In genomic region chr9:21497664-21498063, GRCm38 (mm10) we compare ENCODE assay signal across 13 mouse cellular contexts. TPM values are rescaled to one million over a fixed set of nuclear protein-coding genes. Genes with fewer than 3 reads are reported as not detected.
A peak's percentile ranks its signal among the peaks of the same experiment; 100 is the strongest.
DNase-seq lines count a peak whose midpoint lies in the region; ATAC-seq and TF ChIP-seq lines count a peak whose summit lies in the region.
"Had no signal": no experiment of that assay in that cellular context is flagged by ENCODE, and none has a peak within 500 bp of the region (broad histone marks: within the 10 kb centered on the region; RNA-seq: fewer than 3 reads in every experiment).

No protein-coding gene starts in this region.

- no peak for DNase-seq in gastrocnemius, adult 2 months
- no peak for DNase-seq in gastrocnemius, postnatal 36 days
- no peak for DNase-seq in lung, postnatal 25 days (ENCODE audit: low spot score)
- no peak for DNase-seq in limb, embryonic 14.5 days (ENCODE audit: low spot score)
- no peak for DNase-seq in gastrocnemius, adult 8-10 months (ENCODE audit: low spot score in 2 of 2)
- no peak for DNase-seq in layer of hippocampus, adult 11-12 months (ENCODE audit: low spot score)
- DNase-seq: adrenal gland, postnatal 36 days; kidney, adult 9 months; liver, postnatal 0 days had no signal

- no peak for TF ChIP-seq POLR2A in limb, embryonic 14.5 days (IDR thresholded peaks at IDR 0.05; ENCODE audit: borderline replicate concordance, extremely low read depth, insufficient read depth, insufficient read length)

- no peak overlapping the region for H3K9ac ChIP-seq in lung, embryonic 15.5 days
- no peak overlapping the region for H3K9ac ChIP-seq in embryonic facial prominence, embryonic 12.5 days
- H3K9ac ChIP-seq in limb, embryonic 14.5 days (ENCODE audit: low read depth, low read length, severe bottlenecking) = no peak overlapping the region; the same call in 1 of the 2 replicates
- H3K9ac ChIP-seq: heart, embryonic 15.5 days; liver, postnatal 0 days had no signal

- no peak for TF ChIP-seq CTCF in gastrocnemius, adult 2 months (IDR thresholded peaks at IDR 0.05)

- 91% methylated on average over 2 of the region's 2 CpGs for WGBS in lung, embryonic 15.5 days
- WGBS in embryonic facial prominence, embryonic 12.5 days = 93% methylated on average over 2 of the region's 2 CpGs
- 90% methylated on average over 2 of the region's 2 CpGs for WGBS in limb, embryonic 14.5 days

- peaks cover 15% of the 10 kb centered on the region; the same call in 1 of the 2 replicates for H3K36me3 ChIP-seq in lung, embryonic 15.5 days
- peaks cover 30% of the 10 kb centered on the region for H3K36me3 ChIP-seq in embryonic facial prominence, embryonic 12.5 days
- peaks cover 33% of the 10 kb centered on the region for H3K36me3 ChIP-seq in limb, embryonic 14.5 days (ENCODE audit: control insufficient read depth, insufficient read depth, low read length)

- peak overlapping the region; percentile 65 for H3K4me3 ChIP-seq in gastrocnemius, adult 2 months
- H3K4me3 ChIP-seq in lung, embryonic 15.5 days = no peak overlapping the region
- H3K4me3 ChIP-seq in embryonic facial prominence, embryonic 12.5 days = peak overlapping the region; percentile 16; the same call in 1 of the 2 replicates
- no peak overlapping the region for H3K4me3 ChIP-seq in limb, embryonic 14.5 days (replicated peaks; ENCODE audit: low read length)
- H3K4me3 ChIP-seq: heart, embryonic 15.5 days had no signal

- ATAC-seq in lung, embryonic 15.5 days (ENCODE audit: borderline replicate concordance, extremely low read depth, low FRiP score, low TSS enrichment) = no peak
- no peak for ATAC-seq in embryonic facial prominence, embryonic 12.5 days (ENCODE audit: insufficient number of reproducible peaks, insufficient read depth, low FRiP score, low TSS enrichment)
- ATAC-seq in limb, embryonic 14.5 days (ENCODE audit: low FRiP score, low read depth) = no peak
- ATAC-seq: liver, postnatal 0 days had no signal

- no peaks in the 10 kb centered on the region for H3K9me3 ChIP-seq in lung, embryonic 15.5 days
- H3K9me3 ChIP-seq in embryonic facial prominence, embryonic 12.5 days = no peaks in the 10 kb centered on the region
- no peaks in the 10 kb centered on the region for H3K9me3 ChIP-seq in limb, embryonic 14.5 days (ENCODE audit: control insufficient read depth, low read length)
- H3K9me3 ChIP-seq: heart, embryonic 15.5 days had no signal

- intact Hi-C loops in gastrocnemius, adult 2 months (cut with DNase I) = no loop called here
- intact Hi-C loops in gastrocnemius, postnatal 36 days (cut with DNase I) = no loop called here

- no peaks in the 10 kb centered on the region for H3K27me3 ChIP-seq in lung, embryonic 15.5 days
- H3K27me3 ChIP-seq in embryonic facial prominence, embryonic 12.5 days = no peaks in the 10 kb centered on the region
- no peaks in the 10 kb centered on the region for H3K27me3 ChIP-seq in limb, embryonic 14.5 days (ENCODE audit: control insufficient read depth, insufficient read depth, low read length)
- H3K27me3 ChIP-seq: heart, embryonic 15.5 days had no signal

- H3K4me1 ChIP-seq in lung, embryonic 15.5 days = no peaks in the 10 kb centered on the region
- peaks cover 38% of the 10 kb centered on the region for H3K4me1 ChIP-seq in embryonic facial prominence, embryonic 12.5 days
- H3K4me1 ChIP-seq in limb, embryonic 14.5 days (ENCODE audit: control insufficient read depth, insufficient read depth, low read length) = peaks cover 32% of the 10 kb centered on the region
- H3K4me1 ChIP-seq: heart, embryonic 15.5 days had no signal

- H3K4me2 ChIP-seq in lung, embryonic 15.5 days = no peak overlapping the region
- peak overlapping the region; percentile 52 for H3K4me2 ChIP-seq in embryonic facial prominence, embryonic 12.5 days (replicated peaks)
- H3K4me2 ChIP-seq in limb, embryonic 14.5 days (replicated peaks; ENCODE audit: low read depth, low read length, severe bottlenecking) = peak overlapping the region; percentile 81
- H3K4me2 ChIP-seq: heart, embryonic 15.5 days had no signal

- H3K27ac ChIP-seq in gastrocnemius, adult 2 months = peak overlapping the region; percentile 80
- 0 out of 2 replicates have a peak overlapping the region, but pooled peaks have one; percentile 50 for H3K27ac ChIP-seq in lung, embryonic 15.5 days
- peak overlapping the region; percentile 98 for H3K27ac ChIP-seq in embryonic facial prominence, embryonic 12.5 days
- H3K27ac ChIP-seq in limb, embryonic 14.5 days (replicated peaks; ENCODE audit: low read depth, low read length) = peak overlapping the region; percentile 96
- H3K27ac ChIP-seq: stomach, postnatal 0 days had no signal

RNA-seq across cellular contexts. Expression of gene Tmed1, which starts 12.4 kb away (rescaled TPM):
- 10 to 100 TPM; 28.9 to 35.8 TPM for total RNA-seq in gastrocnemius, adult 2 months (2021)
- 10 to 100 TPM; 24.4 to 34.9 TPM for total RNA-seq in gastrocnemius, postnatal 36 days (2021)
- polyA plus RNA-seq in lung, embryonic 15.5 days (2015; fragmentation: Nextera tagmentation; extraction: Ambion mirVana) = 119 and 123 TPM in 2 replicates
- 113 and 115 TPM in 2 replicates for polyA plus RNA-seq in embryonic facial prominence, embryonic 12.5 days (2016; fragmentation: Nextera tagmentation; extraction: Ambion mirVana)
- 96.0 and 101 TPM in 2 replicates for polyA plus RNA-seq in limb, embryonic 14.5 days (2012; rRNA removed)
- polyA plus RNA-seq in limb, embryonic 14.5 days (2014; fragmentation: Nextera tagmentation; extraction: Ambion mirVana) = 116 and 119 TPM in 2 replicates
- 10 to 100 TPM; 30.2 to 35.8 (median 33.3) TPM for total RNA-seq in gastrocnemius, adult 8-10 months (2022)

RNA-seq across cellular contexts. Expression of gene AB124611, which starts 28.3 kb away (rescaled TPM):
- 1 to 10 TPM in 1 of 2 experiments, under 1 TPM in 1; 0.74 to 1.3 TPM for total RNA-seq in gastrocnemius, adult 2 months (2021)
- under 1 TPM; 0.59 to 0.72 TPM for total RNA-seq in gastrocnemius, postnatal 36 days (2021)
- 3.2 and 3.9 TPM in 2 replicates for polyA plus RNA-seq in lung, embryonic 15.5 days (2015; fragmentation: Nextera tagmentation; extraction: Ambion mirVana)
- polyA plus RNA-seq in embryonic facial prominence, embryonic 12.5 days (2016; fragmentation: Nextera tagmentation; extraction: Ambion mirVana) = 3.9 and 5.7 TPM in 2 replicates
- polyA plus RNA-seq in limb, embryonic 14.5 days (2012; rRNA removed) = 2.3 and 2.5 TPM in 2 replicates
- polyA plus RNA-seq in limb, embryonic 14.5 days (2014; fragmentation: Nextera tagmentation; extraction: Ambion mirVana) = 2.9 and 3.3 TPM in 2 replicates
- total RNA-seq in gastrocnemius, adult 8-10 months (2022) = under 1 TPM in 3 of 4 experiments, not detected in 1; 0.22 to 0.58 (median 0.48) TPM

RNA-seq across cellular contexts. Expression of gene Carm1, which starts 49.0 kb away (rescaled TPM):
- 10 to 100 TPM; 54.6 to 57.2 TPM for total RNA-seq in gastrocnemius, adult 2 months (2021)
- 10 to 100 TPM; 63.0 to 65.2 TPM for total RNA-seq in gastrocnemius, postnatal 36 days (2021)
- 43.7 and 47.3 TPM in 2 replicates for polyA plus RNA-seq in lung, embryonic 15.5 days (2015; fragmentation: Nextera tagmentation; extraction: Ambion mirVana)
- polyA plus RNA-seq in embryonic facial prominence, embryonic 12.5 days (2016; fragmentation: Nextera tagmentation; extraction: Ambion mirVana) = 79.5 and 86.8 TPM in 2 replicates
- 171 and 242 TPM in 2 replicates for polyA plus RNA-seq in limb, embryonic 14.5 days (2012; rRNA removed)
- 71.5 and 80.3 TPM in 2 replicates for polyA plus RNA-seq in limb, embryonic 14.5 days (2014; fragmentation: Nextera tagmentation; extraction: Ambion mirVana)
- total RNA-seq in gastrocnemius, adult 8-10 months (2022) = 10 to 100 TPM; 52.5 to 65.9 (median 55.2) TPM

Comparison
In these comparisons a context has a peak if more than half of its experiments do, and no peak if none do; other contexts are left out.
1. H3K4me3 ChIP-seq: peak in gastrocnemius, adult 2 months (single experiment) and embryonic facial prominence, embryonic 12.5 days (single experiment); none in lung, embryonic 15.5 days (single experiment) and limb, embryonic 14.5 days (single experiment).
2. Peak in every context shown above with its lines, with median percentiles within 50 percentile points of each other: H3K27ac ChIP-seq.